Mouse (Mus musculus) heart, embryonic 15.5 days (tissue): ENCODE measurements around the gene Mok. TPM values are rescaled to one million over a fixed set of nuclear protein-coding genes. Genes with fewer than 3 reads are reported as not detected.

Experiments
- ATAC-seq: fragments of 200-750 bp; cut with Nextera tagmentation; replicated peaks from 2 replicates; pipeline ENCODE4 v1.8.0; 2017; ENCODE audit warnings: low read depth, moderate TSS enrichment; ENCODE audit not compliant: insufficient number of reproducible peaks, insufficient read depth, low FRiP score
- H3K27ac ChIP-seq: fragments of 300-500 bp; sonication (generic); 2 replicates; pipeline ENCODE4 v1.5.1; 2015; ENCODE audit warnings: mild to moderate bottlenecking, inconsistent platforms
- H3K27me3 ChIP-seq: fragments of 300-500 bp; sonication (generic); 2 replicates; pipeline ENCODE4 v1.6.1; 2015; ENCODE audit warnings: inconsistent platforms
- H3K36me3 ChIP-seq: fragments of 300-500 bp; sonication (generic); 2 replicates; pipeline ENCODE4 v1.6.1; 2015; ENCODE audit warnings: mild to moderate bottlenecking, inconsistent platforms
- H3K4me1 ChIP-seq: fragments of 300-500 bp; sonication (generic); replicated peaks from 2 replicates; pipeline ENCODE4 v1.6.1; 2015; ENCODE audit warnings: inconsistent platforms
- H3K4me2 ChIP-seq: fragments of 300-500 bp; sonication (generic); 2 replicates; pipeline ENCODE4 v1.6.1; 2015; ENCODE audit warnings: inconsistent platforms, mild to moderate bottlenecking, moderate library complexity
- H3K4me3 ChIP-seq: fragments of 300-500 bp; sonication (generic); 2 replicates; pipeline ENCODE4 v1.5.1; 2015; ENCODE audit warnings: mild to moderate bottlenecking, inconsistent platforms
- H3K9ac ChIP-seq: fragments of 300-500 bp; sonication (generic); 2 replicates; pipeline ENCODE4 v1.6.1; 2015; ENCODE audit warnings: mild to moderate bottlenecking, inconsistent platforms
- H3K9me3 ChIP-seq: fragments of 300-500 bp; sonication (generic); replicated peaks from 2 replicates; pipeline ENCODE4 v1.6.1; 2016; ENCODE audit warnings: inconsistent platforms
- whole genome bisulfite sequencing: fragments of 180-500 bp; shearing (Covaris S2); methylation state at CpG from one replicate; pipeline ENCODE4 v1.1.7; 2015; ENCODE audit warnings: mixed read lengths; 5-methylcytosine and 5-hydroxymethylcytosine counted together
- polyA plus RNA-seq: library from polyadenylated mRNA; unstranded; fragments of >200 nt; fragmentation: Nextera tagmentation; extraction: Ambion mirVana; gene quantifications from 2 replicates; pipeline ENCODE4 v1.2.1, GENCODE M21; 2015

Gene Mok
- polyA plus RNA-seq, 1 experiment from 2014 or later = 3.0 TPM

- Histone ChIP-seq H3K27ac (peak overlapping the region; percentile 89), H3K9me3 (no peaks in the 10 kb centered on the region), H3K4me3 (peak overlapping the region; percentile 69), H3K4me2 (peak overlapping the region; percentile 82), H3K9ac (peak overlapping the region; percentile 71), H3K27me3 (no peaks in the 10 kb centered on the region), H3K4me1 (peaks cover 21% of the 10 kb centered on the region), H3K36me3 (no peaks in the 10 kb centered on the region)
- WGBS = under 1% methylated on average over 36 of the region's 36 CpGs
- ATAC-seq = peak; percentile 93
Measured at GRCm38 (mm10) chr12:110845131-110845880, 4.6 kb upstream of the Mok start.

- H3K27me3 ChIP-seq = no peaks in the 10 kb centered on the region
- ATAC-seq = 0 out of 2 replicates have a peak, but pooled peaks have one; percentile 25
- peaks cover 25% of the 10 kb centered on the region for H3K4me1 ChIP-seq
- H3K36me3 ChIP-seq = no peaks in the 10 kb centered on the region
- peak overlapping the region; percentile 69 for H3K4me3 ChIP-seq
- WGBS = 1% methylated on average over 42 of the region's 42 CpGs
- H3K9ac ChIP-seq = peak overlapping the region; percentile 62
- peak overlapping the region; percentile 89 for H3K27ac ChIP-seq
- no peaks in the 10 kb centered on the region for H3K9me3 ChIP-seq
- peak overlapping the region; percentile 82 for H3K4me2 ChIP-seq
Measured at GRCm38 (mm10) chr12:110844227-110845130, 3.7 kb upstream of the Mok start.

GRCm38 (mm10) chr12:110843194-110844048 lies 2.7 kb upstream of the Mok start:
- Histone ChIP-seq H3K9ac (peak overlapping the region; percentile 62), H3K27me3 (no peaks in the 10 kb centered on the region), H3K4me1 (peaks cover 24% of the 10 kb centered on the region), H3K9me3 (no peaks in the 10 kb centered on the region), H3K4me3 (peak overlapping the region; percentile 69), H3K27ac (no peak overlapping the region), H3K36me3 (no peaks in the 10 kb centered on the region), H3K4me2 (peak overlapping the region; percentile 82)
- WGBS = 18% methylated on average over 32 of the region's 32 CpGs
- no peak for ATAC-seq

GRCm38 (mm10) chr12:110841731-110842493 lies 1.2 kb upstream of the Mok start:
- H3K27me3 ChIP-seq = no peaks in the 10 kb centered on the region
- H3K4me1 ChIP-seq = peaks cover 29% of the 10 kb centered on the region
- H3K27ac ChIP-seq = no peak overlapping the region
- no peak overlapping the region; the same call in 1 of the 2 replicates for H3K4me2 ChIP-seq
- no peak for ATAC-seq
- no peaks in the 10 kb centered on the region for H3K9me3 ChIP-seq
- no peak overlapping the region for H3K9ac ChIP-seq
- 66% methylated on average over 5 of the region's 5 CpGs for WGBS
- H3K36me3 ChIP-seq = no peaks in the 10 kb centered on the region
- H3K4me3 ChIP-seq = no peak overlapping the region

GRCm38 (mm10) chr12:110837850-110838249 lies 2.9 kb downstream of the Mok start:
- peaks cover 19% of the 10 kb centered on the region for H3K4me1 ChIP-seq
- no peak overlapping the region for H3K27ac ChIP-seq
- no peak overlapping the region for H3K4me3 ChIP-seq
- H3K4me2 ChIP-seq = no peak overlapping the region
- no peaks in the 10 kb centered on the region for H3K36me3 ChIP-seq
- no peak overlapping the region for H3K9ac ChIP-seq
- ATAC-seq = no peak
- H3K9me3 ChIP-seq = no peaks in the 10 kb centered on the region
- WGBS = 85% methylated on average over 8 of the region's 8 CpGs
- no peaks in the 10 kb centered on the region for H3K27me3 ChIP-seq

GRCm38 (mm10) chr12:110837192-110837841 lies 3.4 kb downstream of the Mok start:
- Histone ChIP-seq H3K4me1 (peaks cover 19% of the 10 kb centered on the region), H3K9me3 (no peaks in the 10 kb centered on the region), H3K27me3 (no peaks in the 10 kb centered on the region), H3K4me3 (no peak overlapping the region), H3K4me2 (peak overlapping the region; percentile 10), H3K36me3 (no peaks in the 10 kb centered on the region), H3K9ac (peak overlapping the region; percentile 38), H3K27ac (peak overlapping the region; percentile 64; the same call in 1 of the 2 replicates)
- no peak for ATAC-seq
- 39% methylated on average over 5 of the region's 5 CpGs for WGBS

GRCm38 (mm10) chr12:110836729-110837128 lies 4.0 kb downstream of the Mok start:
- Histone ChIP-seq H3K4me1 (peaks cover 19% of the 10 kb centered on the region), H3K36me3 (no peaks in the 10 kb centered on the region), H3K4me3 (no peak overlapping the region), H3K9me3 (no peaks in the 10 kb centered on the region), H3K4me2 (peak overlapping the region; percentile 10), H3K27me3 (no peaks in the 10 kb centered on the region), H3K27ac (peak overlapping the region; percentile 64; the same call in 1 of the 2 replicates), H3K9ac (peak overlapping the region; percentile 38)
- WGBS = 45% methylated on average over 6 of the region's 6 CpGs
- ATAC-seq = no peak

- Histone ChIP-seq H3K27me3 (no peaks in the 10 kb centered on the region), H3K9me3 (no peaks in the 10 kb centered on the region), H3K4me1 (peaks cover 16% of the 10 kb centered on the region), H3K36me3 (no peaks in the 10 kb centered on the region), H3K4me3 (no peak overlapping the region), H3K27ac (no peak overlapping the region), H3K9ac (no peak overlapping the region), H3K4me2 (no peak overlapping the region)
- 95% methylated on average over 3 of the region's 3 CpGs for WGBS
- ATAC-seq = no peak
Measured at GRCm38 (mm10) chr12:110835182-110835581, 5.6 kb downstream of the Mok start.

- Histone ChIP-seq H3K27ac (no peak overlapping the region), H3K4me2 (no peak overlapping the region), H3K9ac (no peak overlapping the region), H3K36me3 (no peaks in the 10 kb centered on the region), H3K4me1 (no peaks in the 10 kb centered on the region), H3K9me3 (no peaks in the 10 kb centered on the region), H3K27me3 (no peaks in the 10 kb centered on the region), H3K4me3 (no peak overlapping the region)
- 84% methylated on average over 9 of the region's 11 CpGs for WGBS
- ATAC-seq = no peak
Measured at GRCm38 (mm10) chr12:110830293-110831024, 10.3 kb downstream of the Mok start.
